Mouse (Mus musculus): ENCODE measurements around the gene Plcxd1.
"Not testable (repeated sequence)": the region's sequence is repeated elsewhere in the genome, so short reads cannot be mapped to it uniquely, and the experiment has no call there.

Plcxd1 gene

GRCm38 (mm10) chr5:110099656-110100580 is at the start of gene Plcxd1:
Gene Plcxd1, plus strand, starts transcription at chr5:110099969.
- peak; percentile 16 to 35 for DNase-seq (ENCODE audit: inconsistent age in 2 of 2, low spot score in 1 of 2)

- DNase-seq (ENCODE audit: inconsistent age in 2 of 2, low spot score in 1 of 2), result peak; percentile 89 to 97
Measured at GRCm38 (mm10) chr5:110057637-110058408, 41.9 kb upstream of the Plcxd1 start.

- not testable (repeated sequence) for DNase-seq (ENCODE audit: inconsistent age in 2 of 2, low spot score in 1 of 2)
Measured at GRCm38 (mm10) chr5:110072413-110072812, 27.4 kb upstream of the Plcxd1 start, which contains the start of gene Gm17655. Gene Gm17655, minus strand, starts transcription at chr5:110072513.

GRCm38 (mm10) chr5:110082961-110083360 is 16.8 kb upstream of the Plcxd1 start:
- no peak for DNase-seq (ENCODE audit: inconsistent age in 2 of 2, low spot score in 1 of 2)

- no peak for DNase-seq (ENCODE audit: inconsistent age in 2 of 2, low spot score in 1 of 2)
Measured at GRCm38 (mm10) chr5:110086161-110086866, 13.5 kb upstream of the Plcxd1 start.

- no peak for DNase-seq (ENCODE audit: inconsistent age in 2 of 2, low spot score in 1 of 2)
Measured at GRCm38 (mm10) chr5:110091546-110091945, 8.2 kb upstream of the Plcxd1 start.

- DNase-seq (ENCODE audit: inconsistent age in 2 of 2, low spot score in 1 of 2), result peak; percentile 90 to 96
Measured at GRCm38 (mm10) chr5:110094030-110094846, 5.5 kb upstream of the Plcxd1 start, which contains the start of gene Gm35315. Gene Gm35315, minus strand, starts transcription at chr5:110094420.

GRCm38 (mm10) chr5:110094847-110095213 is 4.9 kb upstream of the Plcxd1 start:
- DNase-seq (ENCODE audit: inconsistent age in 2 of 2, low spot score in 1 of 2), result no peak

GRCm38 (mm10) chr5:110098991-110099477 is 735 bp upstream of the Plcxd1 start:
- DNase-seq (ENCODE audit: inconsistent age in 2 of 2, low spot score in 1 of 2), result no peak

GRCm38 (mm10) chr5:110100921-110101631 is 1.3 kb downstream of the Plcxd1 start:
- peak; percentile 42 to 63 for DNase-seq (ENCODE audit: inconsistent age in 2 of 2, low spot score in 1 of 2)

- peak; percentile 53 to 64 for DNase-seq (ENCODE audit: inconsistent age in 2 of 2, low spot score in 1 of 2)
Measured at GRCm38 (mm10) chr5:110101716-110102347, 2.1 kb downstream of the Plcxd1 start.

GRCm38 (mm10) chr5:110102429-110102828 is 2.7 kb downstream of the Plcxd1 start:
- DNase-seq (ENCODE audit: inconsistent age in 2 of 2, low spot score in 1 of 2), result peak; percentile 11 to 36

- peak; percentile 20 to 26 for DNase-seq (ENCODE audit: inconsistent age in 2 of 2, low spot score in 1 of 2)
Measured at GRCm38 (mm10) chr5:110102853-110103625, 3.3 kb downstream of the Plcxd1 start.

GRCm38 (mm10) chr5:110103901-110104615 is 4.3 kb downstream of the Plcxd1 start:
- DNase-seq (ENCODE audit: inconsistent age in 2 of 2, low spot score in 1 of 2), result peak in 1 of 2 experiments; percentile 23

GRCm38 (mm10) chr5:110104616-110105380 is 5.0 kb downstream of the Plcxd1 start:
- peak; percentile 32 to 36 for DNase-seq (ENCODE audit: inconsistent age in 2 of 2, low spot score in 1 of 2)

- peak; percentile 24 to 44 for DNase-seq (ENCODE audit: inconsistent age in 2 of 2, low spot score in 1 of 2)
Measured at GRCm38 (mm10) chr5:110106140-110106871, 6.5 kb downstream of the Plcxd1 start.

All from adrenal gland, adult (tissue).